ENCODE assay signal across 14 mouse cellular contexts in genomic region chr1:155077675-155078074, GRCm38 (mm10). TPM values are rescaled to one million over a fixed set of nuclear protein-coding genes. Genes with fewer than 3 reads are reported as not detected.
DNase-seq lines count a peak whose midpoint lies in the region; ATAC-seq and TF ChIP-seq lines count a peak whose summit lies in the region.
"Had no signal": no experiment of that assay in that cellular context is flagged by ENCODE, and none has a peak within 500 bp of the region (broad histone marks: within the 10 kb centered on the region; RNA-seq: fewer than 3 reads in every experiment).

No protein-coding gene starts in this region.

- H3K9ac ChIP-seq in lung, embryonic 14.5 days, result no peak overlapping the region
- no peak overlapping the region for H3K9ac ChIP-seq in midbrain, embryonic 13.5 days (replicated peaks)

- peak; percentile 62 for DNase-seq in embryo, embryonic 10 days (ENCODE audit: low spot score)
- no peak for DNase-seq in embryo, embryonic 10.5 days (ENCODE audit: low spot score)
- DNase-seq in lung, embryonic 14.5 days, result peak; percentile 69
- DNase-seq in lung, postnatal 25 days (ENCODE audit: low spot score), result no peak
- no peak for DNase-seq in hindbrain, embryonic 10.5 days (ENCODE audit: low spot score)
- DNase-seq in thymus, postnatal 14 days, result no peak
- DNase-seq: adrenal gland, adult 8-10 months; cerebellum, postnatal 25 days; heart, postnatal 36 days; right cerebral cortex, postnatal 14 days; thymus, postnatal 25 days had no signal

- H3K9me3 ChIP-seq in lung, embryonic 14.5 days (ENCODE audit: low read depth, low read length), result no peaks in the 10 kb centered on the region
- no peaks in the 10 kb centered on the region for H3K9me3 ChIP-seq in hindbrain, embryonic 10.5 days
- H3K9me3 ChIP-seq in midbrain, embryonic 13.5 days, result peaks cover 4% of the 10 kb centered on the region; the same call in 1 of the 2 replicates

- peak; percentile 43; the same call in 1 of the 2 replicates for ATAC-seq in lung, embryonic 14.5 days (ENCODE audit: insufficient read depth)
- no peak for ATAC-seq in midbrain, embryonic 13.5 days
- no peak for ATAC-seq in monocyte, adult 5-6 weeks (replicated peaks; ENCODE audit: insufficient number of reproducible peaks, low FRiP score, low TSS enrichment, poor library complexity, severe bottlenecking)

- no peak for TF ChIP-seq CTCF in lung, embryonic 14.5 days (IDR thresholded peaks at IDR 0.05; ENCODE audit: low read depth)

- WGBS in lung, embryonic 14.5 days, result 34% methylated on average over 3 of the region's 3 CpGs
- 44% methylated on average over 3 of the region's 3 CpGs for WGBS in hindbrain, embryonic 10.5 days
- 76% methylated on average over 3 of the region's 3 CpGs for WGBS in midbrain, embryonic 13.5 days

- no peak overlapping the region for H3K4me3 ChIP-seq in lung, embryonic 14.5 days (ENCODE audit: low read depth, low read length)
- no peak overlapping the region for H3K4me3 ChIP-seq in hindbrain, embryonic 10.5 days
- no peak overlapping the region for H3K4me3 ChIP-seq in midbrain, embryonic 13.5 days (replicated peaks)
- H3K4me3 ChIP-seq: left cerebral cortex, adult 2 months had no signal

- no peaks in the 10 kb centered on the region for H3K27me3 ChIP-seq in lung, embryonic 14.5 days (ENCODE audit: insufficient read depth, low read length)
- H3K27me3 ChIP-seq in hindbrain, embryonic 10.5 days (ENCODE audit: insufficient read depth, poor library complexity, severe bottlenecking), result peaks cover 20% of the 10 kb centered on the region
- 0 out of 2 replicates have a peak, but pooled peaks cover 4% of the 10 kb centered on the region for H3K27me3 ChIP-seq in midbrain, embryonic 13.5 days

- no peaks in the 10 kb centered on the region for H3K36me3 ChIP-seq in lung, embryonic 14.5 days (ENCODE audit: insufficient read depth)
- H3K36me3 ChIP-seq in hindbrain, embryonic 10.5 days, result no peaks in the 10 kb centered on the region
- H3K36me3 ChIP-seq in midbrain, embryonic 13.5 days, result no peaks in the 10 kb centered on the region

- H3K27ac ChIP-seq in lung, embryonic 14.5 days (ENCODE audit: low read depth), result no peak overlapping the region
- peak overlapping the region; percentile 81 for H3K27ac ChIP-seq in hindbrain, embryonic 10.5 days
- H3K27ac ChIP-seq in midbrain, embryonic 13.5 days, result peak overlapping the region; percentile 44; the same call in 1 of the 2 replicates
- H3K27ac ChIP-seq: left cerebral cortex, adult 2 months had no signal

- peaks cover 32% of the 10 kb centered on the region for H3K4me1 ChIP-seq in lung, embryonic 14.5 days (ENCODE audit: insufficient read depth)
- H3K4me1 ChIP-seq in hindbrain, embryonic 10.5 days (replicated peaks), result peaks cover 64% of the 10 kb centered on the region
- H3K4me1 ChIP-seq in midbrain, embryonic 13.5 days (replicated peaks), result peaks cover 49% of the 10 kb centered on the region

- no peak overlapping the region for H3K4me2 ChIP-seq in lung, embryonic 14.5 days
- no peak overlapping the region for H3K4me2 ChIP-seq in midbrain, embryonic 13.5 days (replicated peaks)

RNA-seq across cellular contexts. Expression of gene Ier5, which starts 21.8 kb away (rescaled TPM):
- 14.6 and 15.1 TPM in 2 replicates for polyA plus RNA-seq in lung, embryonic 14.5 days (2014; fragmentation: Nextera tagmentation; extraction: Ambion mirVana)
- polyA plus RNA-seq in hindbrain, embryonic 10.5 days (2016; fragmentation: Nextera tagmentation; extraction: Ambion mirVana), result 4.1 and 7.0 TPM in 2 replicates
- 5.9 and 9.4 TPM in 2 replicates for polyA plus RNA-seq in midbrain, embryonic 13.5 days (2015; fragmentation: Nextera tagmentation; extraction: Ambion mirVana)
- 118 to 240 TPM (median 139 TPM) in 3 replicates for total RNA-seq in monocyte, adult 5-6 weeks (2017)

Comparison
In these comparisons a context has a peak if more than half of its experiments do, and no peak if none do; other contexts are left out.
1. DNase-seq: peak in embryo, embryonic 10 days (single experiment) and lung, embryonic 14.5 days (single experiment); none in embryo, embryonic 10.5 days (single experiment), lung, postnatal 25 days (single experiment), hindbrain, embryonic 10.5 days (single experiment) and thymus, postnatal 14 days (single experiment).